Mouse (Mus musculus) adrenal gland, postnatal 36 days (tissue): ENCODE measurements around the gene Tnfaip2. TPM values are rescaled to one million over a fixed set of nuclear protein-coding genes. Genes with fewer than 3 reads are reported as not detected.
A peak's percentile ranks its signal among the peaks of the same experiment; 100 is the strongest.

Experiments used
- DNase-seq, 2 experiments: peaks; one replicate each; pipeline ENCODE4 v3.0.0; 2021; ENCODE audit warnings: mixed read lengths in 1 of 2
- total RNA-seq, 2 experiments: library from RNA; stranded (reverse); gene quantifications; 2 replicates each; pipeline ENCODE4 v1.2.3; 2021

The Tnfaip2 gene
- total RNA-seq, 2 experiments from 2014 or later = 13.9 to 14.3 TPM

GRCm38 (mm10) chr12:111474893-111475643 lies 32.8 kb downstream of the Tnfaip2 start:
- peak; percentile 56 to 66 for DNase-seq

GRCm38 (mm10) chr12:111478924-111479323 lies 36.7 kb downstream of the Tnfaip2 start:
- no peak for DNase-seq

- peak in 1 of 2 experiments; percentile 51 for DNase-seq
These were observed 37.6 kb downstream of the Tnfaip2 start for GRCm38 (mm10) chr12:111479917-111480316.

GRCm38 (mm10) chr12:111485046-111485651 lies 42.9 kb downstream of the Tnfaip2 start:
- DNase-seq = no peak

- peak; percentile 44 for DNase-seq
These were observed 43.5 kb downstream of the Tnfaip2 start, which contains the start of gene Gm266 for GRCm38 (mm10) chr12:111485652-111486306. Gene Gm266, minus strand, starts transcription at chr12:111485823.

- DNase-seq = no peak
These were observed 44.2 kb downstream of the Tnfaip2 start for GRCm38 (mm10) chr12:111486455-111486854.

- DNase-seq = no peak
These were observed 47.1 kb downstream of the Tnfaip2 start for GRCm38 (mm10) chr12:111489261-111489865.

GRCm38 (mm10) chr12:111494931-111495330 lies 52.7 kb downstream of the Tnfaip2 start:
- DNase-seq = peak in 1 of 2 experiments; percentile 40

GRCm38 (mm10) chr12:111497076-111497475 lies 54.8 kb downstream of the Tnfaip2 start:
- no peak for DNase-seq

- no peak for DNase-seq
These were observed 57.3 kb downstream of the Tnfaip2 start for GRCm38 (mm10) chr12:111499617-111500016.

- no peak for DNase-seq
These were observed 58.5 kb downstream of the Tnfaip2 start for GRCm38 (mm10) chr12:111500725-111501124.

- no peak for DNase-seq
These were observed 60.8 kb downstream of the Tnfaip2 start for GRCm38 (mm10) chr12:111503063-111503567.

- no peak for DNase-seq
These were observed 61.3 kb downstream of the Tnfaip2 start for GRCm38 (mm10) chr12:111503571-111503970.

Other genes starting within 250 kb of the Tnfaip2 start
- gene Amn, start 171.4 kb upstream of the Tnfaip2 start, total RNA-seq = not detected
- 100 to 1,000 TPM; 112 to 153 TPM for gene Cdc42bpb, start 64.8 kb upstream of the Tnfaip2 start, total RNA-seq
- gene Lbhd2, start 35.7 kb upstream of the Tnfaip2 start, total RNA-seq = under 1 TPM in 1 of 2 experiments, not detected in 1; 0.59 TPM
- gene Exoc3l4, start 25.5 kb upstream of the Tnfaip2 start, total RNA-seq = 1 to 10 TPM; 4.8 to 6.7 TPM
- under 1 TPM in 1 of 2 experiments, not detected in 1; 0.53 TPM for gene Gm266, start 43.4 kb downstream of the Tnfaip2 start, total RNA-seq
- 100 to 1,000 TPM; 309 to 376 TPM for gene Eif5, start 95.5 kb downstream of the Tnfaip2 start, total RNA-seq
- gene Mark3, start 132.1 kb downstream of the Tnfaip2 start, total RNA-seq = 10 to 100 TPM; 93.4 to 99.0 TPM
- 10 to 100 TPM; 34.2 to 53.4 TPM for gene Ckb, start 229.9 kb downstream of the Tnfaip2 start, total RNA-seq
- gene Trmt61a, start 235.6 kb downstream of the Tnfaip2 start, total RNA-seq = 10 to 100 TPM; 15.7 to 18.6 TPM